Mouse (Mus musculus) kidney, postnatal 0 days (tissue): ENCODE measurements at regions not wholly inside any gene's neighbourhood (a gene's known extent, or its start where the extent isn't known, plus 50 kb on each side); places are given as distances from the start of the nearest gene placed in this dataset.
A peak's percentile ranks its signal among the peaks of the same experiment; 100 is the strongest.

Experiments
- ATAC-seq: fragments of 200-750 bp; cut with Nextera tagmentation; replicated peaks from 2 replicates; pipeline ENCODE4 v1.8.0; 2017; ENCODE audit warnings: low read depth, moderate number of reproducible peaks, moderate TSS enrichment, moderate library complexity; ENCODE audit not compliant: low FRiP score
- DNase-seq: peaks from one replicate; pipeline ENCODE4 v3.0.0-alpha.2; 2016; ENCODE audit warnings: low spot score
- H3K27ac ChIP-seq: fragments of 300-500 bp; sonication (generic); 2 replicates; pipeline ENCODE4 v1.5.1; 2014; ENCODE audit warnings: mild to moderate bottlenecking
- H3K27me3 ChIP-seq: fragments of 300-500 bp; sonication (generic); 2 replicates; pipeline ENCODE4 v1.6.1; 2014; ENCODE audit warnings: low read length, mixed read lengths; ENCODE audit not compliant: insufficient read depth
- H3K36me3 ChIP-seq: fragments of 300-500 bp; sonication (generic); 2 replicates; pipeline ENCODE4 v1.6.1; 2014; ENCODE audit warnings: low read length, mixed read lengths; ENCODE audit not compliant: insufficient read depth
- H3K4me1 ChIP-seq: fragments of 300-500 bp; sonication (generic); replicated peaks from 2 replicates; pipeline ENCODE4 v1.6.1; 2014; ENCODE audit warnings: antibody characterized with exemption, low read length, mixed read lengths; ENCODE audit not compliant: insufficient read depth
- H3K4me2 ChIP-seq: fragments of 300-500 bp; sonication (generic); 2 replicates; pipeline ENCODE4 v1.6.1; 2014; ENCODE audit warnings: mild to moderate bottlenecking, low read length, moderate library complexity, mixed read lengths
- H3K4me3 ChIP-seq: fragments of 300-500 bp; sonication (generic); replicated peaks from 2 replicates; pipeline ENCODE4 v1.5.1; 2014; ENCODE audit warnings: low read depth, low read length
- H3K9ac ChIP-seq: fragments of 300-500 bp; sonication (generic); 2 replicates; pipeline ENCODE4 v1.6.1; 2014; ENCODE audit warnings: low read depth, low read length
- H3K9me3 ChIP-seq: fragments of 300-500 bp; sonication (generic); replicated peaks from 2 replicates; pipeline ENCODE4 v1.6.1; 2016; ENCODE audit warnings: low read length, inconsistent platforms, mixed read lengths
- CTCF ChIP-seq: IDR thresholded peaks from 2 replicates; pipeline ENCODE4 v1.5.1; 2016; ENCODE audit warnings: antibody characterized with exemption, low read depth, mild to moderate bottlenecking, moderate library complexity
- WGBS: fragments of 180-500 bp; shearing (Covaris S2); extraction: QIAGEN DNeasy Blood & Tissue Kit; methylation state at CpG from one replicate; pipeline ENCODE4 v1.1.7; 2014; 5-methylcytosine and 5-hydroxymethylcytosine counted together

DNA sequence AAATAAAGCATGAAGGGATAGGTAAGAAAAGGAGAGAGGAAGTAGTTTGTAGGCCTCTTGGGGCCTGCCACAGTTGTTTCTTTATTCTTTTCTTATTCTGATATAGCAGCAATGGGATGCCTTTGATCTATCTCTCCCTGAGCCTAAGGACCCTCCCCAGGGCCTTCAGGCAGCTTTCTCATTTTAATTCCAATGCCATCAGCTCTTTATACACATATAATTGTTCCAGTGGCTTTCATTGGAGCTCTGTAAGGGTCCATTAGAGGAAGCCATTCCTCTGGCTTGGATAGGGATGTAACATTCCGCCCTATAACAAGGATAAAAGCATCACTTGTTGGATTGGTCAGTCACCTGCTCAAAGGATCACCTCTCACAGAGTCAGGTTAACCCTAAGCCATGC lies 491.6 kb downstream of the Cntn6 start:
- DNase-seq, result no peak
- TF ChIP-seq CTCF, result no peak
- 57% methylated on average over 1 of the region's 1 CpGs for WGBS

GRCm38 (mm10) chr6:104989863-104990262 lies 497.3 kb downstream of the Cntn6 start:
- no peak for DNase-seq
- Histone ChIP-seq H3K27ac (no peak overlapping the region), H3K9ac (no peak overlapping the region), H3K9me3 (no peaks in the 10 kb centered on the region), H3K36me3 (no peaks in the 10 kb centered on the region), H3K4me1 (no peaks in the 10 kb centered on the region), H3K4me2 (no peak overlapping the region), H3K27me3 (no peaks in the 10 kb centered on the region), H3K4me3 (no peak overlapping the region)
- WGBS, result 79% methylated on average over 4 of the region's 4 CpGs
- ATAC-seq, result no peak
- TF ChIP-seq CTCF, result no peak

More for the DNA sequence above, 491.6 kb downstream of the Cntn6 start:
- no peak overlapping the region for H3K4me2 ChIP-seq
- no peaks in the 10 kb centered on the region for H3K36me3 ChIP-seq
- H3K4me1 ChIP-seq, result no peaks in the 10 kb centered on the region
- no peaks in the 10 kb centered on the region for H3K9me3 ChIP-seq
- H3K27ac ChIP-seq, result no peak overlapping the region
- no peak for ATAC-seq
- H3K4me3 ChIP-seq, result no peak overlapping the region
- H3K27me3 ChIP-seq, result no peaks in the 10 kb centered on the region
- H3K9ac ChIP-seq, result no peak overlapping the region

DNA sequence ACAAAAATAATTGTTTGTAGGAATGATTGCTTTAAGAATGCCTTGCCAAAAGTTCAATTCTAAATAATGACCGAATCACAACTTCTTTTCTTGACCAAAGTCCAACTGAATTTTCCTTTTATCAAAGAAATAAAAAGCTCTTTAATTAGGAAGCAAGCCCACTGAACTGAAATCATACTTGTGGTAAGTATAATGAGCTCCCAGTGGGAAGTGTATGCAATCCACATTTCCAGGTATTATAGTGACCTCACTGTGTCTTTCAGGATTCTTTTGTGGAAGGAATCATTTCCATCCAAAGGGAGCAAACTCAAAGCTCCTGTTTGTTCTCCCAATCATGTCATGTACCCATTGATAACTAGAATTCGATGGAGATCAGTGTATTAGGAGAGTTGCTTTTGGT lies 497.8 kb downstream of the Cntn6 start:
- DNase-seq, result no peak
- H3K4me2 ChIP-seq, result no peak overlapping the region
- H3K9me3 ChIP-seq, result no peaks in the 10 kb centered on the region
- no peak overlapping the region for H3K27ac ChIP-seq
- no peak overlapping the region for H3K4me3 ChIP-seq
- TF ChIP-seq CTCF, result no peak
- H3K27me3 ChIP-seq, result no peaks in the 10 kb centered on the region
- H3K36me3 ChIP-seq, result no peaks in the 10 kb centered on the region
- 81% methylated on average over 2 of the region's 2 CpGs for whole genome bisulfite sequencing
- no peak overlapping the region for H3K9ac ChIP-seq
- H3K4me1 ChIP-seq, result no peaks in the 10 kb centered on the region
- no peak for ATAC-seq

- H3K27me3 ChIP-seq, result no peaks in the 10 kb centered on the region
- WGBS, result 93% methylated on average over 1 of the region's 1 CpGs
- no peak for ATAC-seq
These were observed 507.0 kb downstream of the Cntn6 start for GRCm38 (mm10) chr6:104999601-105000000.

GRCm38 (mm10) chr6:105020672-105021071 lies 528.1 kb downstream of the Cntn6 start:
- DNase-seq (peak; percentile 2), ATAC-seq (no peak)
- TF ChIP-seq CTCF, result no peak
- H3K36me3 ChIP-seq, result no peaks in the 10 kb centered on the region
- H3K4me2 ChIP-seq, result no peak overlapping the region
- H3K9ac ChIP-seq, result no peak overlapping the region
- H3K27ac ChIP-seq, result no peak overlapping the region
- H3K27me3 ChIP-seq, result no peaks in the 10 kb centered on the region
- H3K4me3 ChIP-seq, result no peak overlapping the region
- 58% methylated on average over 4 of the region's 4 CpGs for WGBS
- H3K9me3 ChIP-seq, result no peaks in the 10 kb centered on the region
- H3K4me1 ChIP-seq, result no peaks in the 10 kb centered on the region

More at GRCm38 (mm10) chr6:104999601-105000000, 507.0 kb downstream of the Cntn6 start:
- H3K4me2 ChIP-seq, result no peak overlapping the region
- no peaks in the 10 kb centered on the region for H3K4me1 ChIP-seq
- no peak overlapping the region for H3K4me3 ChIP-seq
- DNase-seq, result no peak
- H3K9ac ChIP-seq, result no peak overlapping the region
- no peak overlapping the region for H3K27ac ChIP-seq
- no peak for TF ChIP-seq CTCF
- no peaks in the 10 kb centered on the region for H3K9me3 ChIP-seq
- H3K36me3 ChIP-seq, result no peaks in the 10 kb centered on the region

GRCm38 (mm10) chr6:105021174-105021573 lies 528.6 kb downstream of the Cntn6 start:
- no peak for ATAC-seq
- H3K27ac ChIP-seq, result no peak overlapping the region

GRCm38 (mm10) chr6:105066146-105066545 lies 573.6 kb downstream of the Cntn6 start:
- H3K4me3 ChIP-seq, result no peak overlapping the region
- ATAC-seq (no peak), DNase-seq (no peak)
- H3K9me3 ChIP-seq, result no peaks in the 10 kb centered on the region
- no peak for TF ChIP-seq CTCF
- H3K27me3 ChIP-seq, result no peaks in the 10 kb centered on the region
- no peaks in the 10 kb centered on the region for H3K36me3 ChIP-seq
- H3K9ac ChIP-seq, result no peak overlapping the region
- H3K27ac ChIP-seq, result no peak overlapping the region
- WGBS, result 77% methylated on average over 2 of the region's 2 CpGs
- no peaks in the 10 kb centered on the region for H3K4me1 ChIP-seq
- no peak overlapping the region for H3K4me2 ChIP-seq

More at GRCm38 (mm10) chr6:105021174-105021573, 528.6 kb downstream of the Cntn6 start:
- DNase-seq, result no peak
- H3K9me3 ChIP-seq, result no peaks in the 10 kb centered on the region
- no peak overlapping the region for H3K9ac ChIP-seq
- H3K4me3 ChIP-seq, result no peak overlapping the region
- H3K36me3 ChIP-seq, result no peaks in the 10 kb centered on the region
- 76% methylated on average over 4 of the region's 4 CpGs for WGBS
- H3K27me3 ChIP-seq, result no peaks in the 10 kb centered on the region
- TF ChIP-seq CTCF, result no peak
- no peaks in the 10 kb centered on the region for H3K4me1 ChIP-seq
- H3K4me2 ChIP-seq, result no peak overlapping the region
